Mouse (Mus musculus) spleen, adult 2 months (tissue): ENCODE results near the gene Car3.

Source experiments
- CTCF ChIP-seq: fragments of 200-500 bp; IDR thresholded peaks from 2 replicates; pipeline ENCODE4 v1.5.1; 2011; ENCODE audit warnings: mild to moderate bottlenecking, inconsistent platforms; ENCODE audit not compliant: insufficient read depth, insufficient read length, insufficient replicate concordance; ENCODE audit errors: extremely low read depth
- POLR2A ChIP-seq: fragments of 200-500 bp; IDR thresholded peaks from 2 replicates; pipeline ENCODE4 v1.6.1; 2011; ENCODE audit warnings: low read depth, low read length, inconsistent platforms

DNA sequence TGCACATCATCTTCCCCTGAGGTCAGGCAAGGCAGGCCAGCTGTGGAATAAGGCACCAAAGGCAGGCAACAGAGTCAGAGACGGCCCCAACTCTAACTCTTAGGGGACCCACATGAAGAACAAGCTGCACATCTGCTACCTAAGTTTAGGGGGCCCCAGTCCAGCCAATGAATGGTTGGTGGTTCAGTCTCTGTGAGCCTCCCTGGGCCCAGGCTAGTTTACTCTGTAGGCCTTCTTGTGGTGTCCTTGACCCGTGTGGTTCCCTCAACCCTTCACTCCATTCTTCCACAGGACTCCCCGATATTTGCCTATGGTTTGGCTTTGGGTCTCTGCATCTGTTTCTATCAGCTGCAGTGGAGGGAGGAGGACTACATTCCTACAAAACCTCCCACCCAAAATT is 40.1 kb downstream of the Car3 start:
- TF ChIP-seq CTCF (no peak), POLR2A (no peak)
